Mouse (Mus musculus) left cerebral cortex, postnatal 4 days (tissue): ENCODE results near the gene Grrp1. TPM values are rescaled to one million over a fixed set of nuclear protein-coding genes. Genes with fewer than 3 reads are reported as not detected.
"Not testable (repeated sequence)": the region's sequence is repeated elsewhere in the genome, so short reads cannot be mapped to it uniquely, and the experiment has no call there.

Experiments used
- DNase-seq: peaks from one replicate; pipeline ENCODE4 v3.0.0-alpha.2; 2022
- intact Hi-C: fragments of 180-260 bp; cut with DNase I; formaldehyde crosslinking; loops from one replicate; pipeline ENCODE4 v1.15.1; 2025
- total RNA-seq, 2 experiments: library from RNA; stranded (reverse); gene quantifications; 2 replicates each; pipeline ENCODE4 v1.2.3; 2021

The Grrp1 gene
- total RNA-seq, 2 experiments from 2014 or later: 7.5 to 8.4 TPM

GRCm38 (mm10) chr4:134271979-134272378, 18.1 kb upstream of the Grrp1 start:
- DNase-seq: no peak
- intact Hi-C loops: no loop called here

- DNase-seq, intact Hi-C loops: not testable (repeated sequence)
These were observed 15.7 kb upstream of the Grrp1 start for GRCm38 (mm10) chr4:134269622-134270021.

GRCm38 (mm10) chr4:134268102-134268655, 14.3 kb upstream of the Grrp1 start:
- DNase-seq: no peak
- intact Hi-C loops: no loop called here

GRCm38 (mm10) chr4:134265860-134266585, 12.1 kb upstream of the Grrp1 start:
- DNase-seq: no peak
- intact Hi-C loops: no loop called here

- DNase-seq: peak; percentile 70
- intact Hi-C loops: no loop called here
These were observed 9.3 kb upstream of the Grrp1 start for GRCm38 (mm10) chr4:134263191-134263590.

- DNase-seq: no peak
- intact Hi-C loops: no loop called here
These were observed 4.4 kb upstream of the Grrp1 start for GRCm38 (mm10) chr4:134258354-134258753.

- intact Hi-C loops: no loop called here
These were observed 3.5 kb upstream of the Grrp1 start for GRCm38 (mm10) chr4:134257198-134258009.

GRCm38 (mm10) chr4:134256407-134257197, 2.7 kb upstream of the Grrp1 start:
- intact Hi-C loops: no loop called here
- DNase-seq: no peak

More at GRCm38 (mm10) chr4:134257198-134258009, 3.5 kb upstream of the Grrp1 start:
- DNase-seq: no peak

GRCm38 (mm10) chr4:134255854-134256253, 1.9 kb upstream of the Grrp1 start:
- DNase-seq: no peak
- intact Hi-C loops: no loop called here

GRCm38 (mm10) chr4:134254835-134255234, 929 bp upstream of the Grrp1 start:
- no peak for DNase-seq
- intact Hi-C loops: no loop called here

- no peak for DNase-seq
- intact Hi-C loops: no loop called here
These were observed 790 bp downstream of the Grrp1 start for GRCm38 (mm10) chr4:134252911-134253721.

GRCm38 (mm10) chr4:134252131-134252910, 1.6 kb downstream of the Grrp1 start:
- no peak for DNase-seq
- intact Hi-C loops: no loop called here

GRCm38 (mm10) chr4:134251241-134252130, 2.4 kb downstream of the Grrp1 start:
- intact Hi-C loops: no loop called here
- DNase-seq: peak; percentile 44

GRCm38 (mm10) chr4:134250930-134251240, 3.0 kb downstream of the Grrp1 start:
- intact Hi-C loops: no loop called here
- DNase-seq: no peak

GRCm38 (mm10) chr4:134250116-134250929, 3.6 kb downstream of the Grrp1 start:
- DNase-seq: no peak
- intact Hi-C loops: no loop called here

GRCm38 (mm10) chr4:134249651-134250050, 4.3 kb downstream of the Grrp1 start:
- peak; percentile 64 for DNase-seq
- intact Hi-C loops: no loop called here

GRCm38 (mm10) chr4:134246719-134247258, 7.1 kb downstream of the Grrp1 start, which contains the start of gene Gm30191:
TSS of gene Gm30191 (plus strand) at chr4:134246935.
- intact Hi-C loops: no loop called here
- peak; percentile 47 for DNase-seq
